Mouse (Mus musculus) brain, embryonic 14.5 days (tissue): ENCODE results near the gene Nans.

Source experiments
- CTCF ChIP-seq: fragments of 200-500 bp; IDR thresholded peaks from 2 replicates; pipeline ENCODE4 v1.5.1; 2012; ENCODE audit warnings: inconsistent platforms, mild to moderate bottlenecking, moderate library complexity, borderline replicate concordance; ENCODE audit not compliant: insufficient read depth, insufficient read length; ENCODE audit errors: extremely low read depth
- POLR2A ChIP-seq: fragments of 200-500 bp; IDR thresholded peaks from 2 replicates; pipeline ENCODE4 v1.6.1; 2012; ENCODE audit warnings: mild to moderate bottlenecking, inconsistent platforms, borderline replicate concordance; ENCODE audit not compliant: poor library complexity, insufficient read depth, insufficient read length, severe bottlenecking; ENCODE audit errors: extremely low read depth

- TF ChIP-seq POLR2A (no peak), CTCF (peak; percentile 90)
Observed at GRCm38 (mm10) chr4:46497286-46497892, 8.3 kb downstream of the Nans start.
